Mouse (Mus musculus) neural tube, embryonic 11.5 days (tissue): Measurements from ENCODE around the gene L3mbtl1. TPM values are rescaled to one million over a fixed set of nuclear protein-coding genes. Genes with fewer than 3 reads are reported as not detected.
A peak's percentile ranks its signal among the peaks of the same experiment; 100 is the strongest.

Source experiments
- ATAC-seq: fragments of 200-750 bp; cut with Nextera tagmentation; 2 replicates; pipeline ENCODE4 v1.8.0; 2017; ENCODE audit warnings: moderate number of reproducible peaks, mild to moderate bottlenecking, moderate TSS enrichment, moderate library complexity; ENCODE audit not compliant: insufficient read depth, low FRiP score, low TSS enrichment
- DNase-seq: peaks from one replicate; pipeline ENCODE4 v3.0.0-alpha.2; 2015; ENCODE audit warnings: low spot score
- H3K27ac ChIP-seq: fragments of 300-500 bp; sonication (generic); 2 replicates; pipeline ENCODE4 v1.5.1; 2014; ENCODE audit warnings: low read depth, mild to moderate bottlenecking, low read length
- H3K27me3 ChIP-seq: fragments of 300-500 bp; sonication (generic); 2 replicates; pipeline ENCODE4 v1.6.1; 2014; ENCODE audit warnings: mild to moderate bottlenecking, low read length, mixed read lengths; ENCODE audit not compliant: control insufficient read depth, insufficient read depth
- H3K36me3 ChIP-seq: fragments of 300-500 bp; sonication (generic); 2 replicates; pipeline ENCODE4 v1.6.1; 2014; ENCODE audit warnings: mild to moderate bottlenecking, low read length, moderate library complexity, mixed read lengths; ENCODE audit not compliant: control insufficient read depth, insufficient read depth
- H3K4me1 ChIP-seq: fragments of 300-500 bp; sonication (generic); 2 replicates; pipeline ENCODE4 v1.6.1; 2014; ENCODE audit warnings: low read length, mixed read lengths; ENCODE audit not compliant: control insufficient read depth, insufficient read depth
- H3K4me2 ChIP-seq: fragments of 300-500 bp; sonication (generic); 2 replicates; pipeline ENCODE4 v1.6.1; 2014; ENCODE audit warnings: low read depth, mild to moderate bottlenecking, moderate library complexity
- H3K4me3 ChIP-seq: fragments of 300-500 bp; sonication (generic); 2 replicates; pipeline ENCODE4 v1.5.1; 2014; ENCODE audit warnings: low read depth, low read length
- H3K9ac ChIP-seq: fragments of 300-500 bp; sonication (generic); 2 replicates; pipeline ENCODE4 v1.6.1; 2014; ENCODE audit warnings: mild to moderate bottlenecking, low read length
- H3K9me3 ChIP-seq: fragments of 300-500 bp; sonication (generic); 2 replicates; pipeline ENCODE4 v1.6.1; 2016; ENCODE audit warnings: low read length; ENCODE audit not compliant: control insufficient read depth
- WGBS: fragments of 180-500 bp; shearing (Covaris S2); extraction: QIAGEN DNeasy Blood & Tissue Kit; methylation state at CpG from one replicate; pipeline ENCODE4 v1.1.7; 2014; 5-methylcytosine and 5-hydroxymethylcytosine counted together
- polyA plus RNA-seq: library from polyadenylated mRNA; unstranded; fragments of >200 nt; fragmentation: Nextera tagmentation; extraction: Ambion mirVana; gene quantifications from 2 replicates; pipeline ENCODE4 v1.2.1, GENCODE M21; 2014

The L3mbtl1 gene
- polyA plus RNA-seq, 1 experiment from 2014 or later: 0.05 TPM

- DNase-seq: no peak
- no peaks in the 10 kb centered on the region for H3K36me3 ChIP-seq
- 74% methylated on average over 5 of the region's 5 CpGs for WGBS
- H3K4me2 ChIP-seq: no peak overlapping the region
- ATAC-seq: no peak
- H3K27ac ChIP-seq: no peak overlapping the region
- H3K9ac ChIP-seq: no peak overlapping the region
- no peaks in the 10 kb centered on the region for H3K27me3 ChIP-seq
- 0 out of 2 replicates have a peak, but pooled peaks cover 4% of the 10 kb centered on the region for H3K4me1 ChIP-seq
- H3K4me3 ChIP-seq: no peak overlapping the region
- H3K9me3 ChIP-seq: no peaks in the 10 kb centered on the region
These were observed 23.3 kb upstream of the L3mbtl1 start for GRCm38 (mm10) chr2:162919926-162920325.

- 11% methylated on average over 6 of the region's 6 CpGs for WGBS
- no peaks in the 10 kb centered on the region for H3K36me3 ChIP-seq
- 0 out of 2 replicates have a peak, but pooled peaks cover 4% of the 10 kb centered on the region for H3K4me1 ChIP-seq
- ATAC-seq (no peak), DNase-seq (peak; percentile 64)
- H3K27ac ChIP-seq: no peak overlapping the region
- no peak overlapping the region for H3K9ac ChIP-seq
- H3K9me3 ChIP-seq: no peaks in the 10 kb centered on the region; the same call in 1 of the 2 replicates
- H3K4me2 ChIP-seq: no peak overlapping the region
- H3K27me3 ChIP-seq: no peaks in the 10 kb centered on the region
- H3K4me3 ChIP-seq: no peak overlapping the region
These were observed 21.1 kb upstream of the L3mbtl1 start for GRCm38 (mm10) chr2:162922183-162922582.

- H3K36me3 ChIP-seq: no peaks in the 10 kb centered on the region
- no peak overlapping the region for H3K9ac ChIP-seq
- 0 out of 2 replicates have a peak, but pooled peaks cover 4% of the 10 kb centered on the region for H3K4me1 ChIP-seq
- no peaks in the 10 kb centered on the region for H3K27me3 ChIP-seq
- no peak for ATAC-seq
- no peak overlapping the region for H3K4me2 ChIP-seq
- H3K4me3 ChIP-seq: no peak overlapping the region
- 79% methylated on average over 5 of the region's 5 CpGs for WGBS
- H3K27ac ChIP-seq: no peak overlapping the region
- DNase-seq: no peak
- H3K9me3 ChIP-seq: no peaks in the 10 kb centered on the region; the same call in 1 of the 2 replicates
These were observed 20.4 kb upstream of the L3mbtl1 start for GRCm38 (mm10) chr2:162922834-162923233.

- Histone ChIP-seq H3K27me3 (no peaks in the 10 kb centered on the region), H3K27ac (no peak overlapping the region), H3K4me1 (0 out of 2 replicates have a peak, but pooled peaks cover 4% of the 10 kb centered on the region), H3K9ac (no peak overlapping the region), H3K9me3 (no peaks in the 10 kb centered on the region; the same call in 1 of the 2 replicates), H3K36me3 (no peaks in the 10 kb centered on the region), H3K4me2 (no peak overlapping the region), H3K4me3 (no peak overlapping the region)
- DNase-seq (no peak), ATAC-seq (peak; percentile 69)
- 33% methylated on average over 5 of the region's 5 CpGs for WGBS
These were observed 19.1 kb upstream of the L3mbtl1 start for GRCm38 (mm10) chr2:162924126-162924525.

GRCm38 (mm10) chr2:162927918-162928585 is 15.2 kb upstream of the L3mbtl1 start:
- H3K9ac ChIP-seq: no peak overlapping the region
- no peaks in the 10 kb centered on the region for H3K36me3 ChIP-seq
- peaks cover 16% of the 10 kb centered on the region for H3K4me1 ChIP-seq
- no peak overlapping the region for H3K4me2 ChIP-seq
- H3K27me3 ChIP-seq: no peaks in the 10 kb centered on the region
- no peaks in the 10 kb centered on the region; the same call in 1 of the 2 replicates for H3K9me3 ChIP-seq
- 70% methylated on average over 3 of the region's 3 CpGs for WGBS
- DNase-seq: no peak
- no peak overlapping the region for H3K27ac ChIP-seq
- ATAC-seq: no peak
- no peak overlapping the region for H3K4me3 ChIP-seq

- Histone ChIP-seq H3K4me1 (peaks cover 12% of the 10 kb centered on the region), H3K4me2 (no peak overlapping the region), H3K27ac (no peak overlapping the region), H3K27me3 (no peaks in the 10 kb centered on the region), H3K36me3 (0 out of 2 replicates have a peak, but pooled peaks cover 6% of the 10 kb centered on the region), H3K4me3 (no peak overlapping the region), H3K9me3 (no peaks in the 10 kb centered on the region; the same call in 1 of the 2 replicates), H3K9ac (no peak overlapping the region)
- no peak for DNase-seq
- WGBS: 69% methylated on average over 3 of the region's 3 CpGs
- ATAC-seq: no peak
These were observed 13.6 kb upstream of the L3mbtl1 start for GRCm38 (mm10) chr2:162929704-162930103.

GRCm38 (mm10) chr2:162930516-162931122 is 12.7 kb upstream of the L3mbtl1 start:
- Histone ChIP-seq H3K4me3 (peak overlapping the region; percentile 99), H3K9ac (peak overlapping the region; percentile 100), H3K36me3 (0 out of 2 replicates have a peak, but pooled peaks cover 6% of the 10 kb centered on the region), H3K4me1 (peaks cover 12% of the 10 kb centered on the region), H3K27ac (peak overlapping the region; percentile 98), H3K27me3 (no peaks in the 10 kb centered on the region), H3K4me2 (peak overlapping the region; percentile 81), H3K9me3 (no peaks in the 10 kb centered on the region; the same call in 1 of the 2 replicates)
- ATAC-seq (peak; percentile 51; the same call in 1 of the 2 replicates), DNase-seq (no peak)
- WGBS: under 1% methylated on average over 18 of the region's 18 CpGs

GRCm38 (mm10) chr2:162931123-162931673 is 12.1 kb upstream of the L3mbtl1 start, which contains the start of gene Srsf6:
Srsf6 (plus strand) TSS chr2:162931528.
- H3K4me2 ChIP-seq: peak within 1 kb of the TSS; percentile 81
- no peaks in the 10 kb centered on the region; the same call in 1 of the 2 replicates for H3K9me3 ChIP-seq
- WGBS: under 1% methylated on average over 52 of the region's 68 CpGs
- ATAC-seq (peak; percentile 85), DNase-seq (peak; percentile 97)
- H3K4me1 ChIP-seq: peaks cover 12% of the 10 kb centered on the region
- H3K4me3 ChIP-seq: peak within 1 kb of the TSS; percentile 99
- H3K9ac ChIP-seq: peak within 1 kb of the TSS; percentile 100
- no peaks in the 10 kb centered on the region for H3K27me3 ChIP-seq
- H3K36me3 ChIP-seq: 0 out of 2 replicates have a peak, but pooled peaks cover 6% of the 10 kb centered on the region
- peak within 1 kb of the TSS; percentile 98 for H3K27ac ChIP-seq
